Mouse (Mus musculus): ENCODE measurements around the gene Inafm2. TPM values are rescaled to one million over a fixed set of nuclear protein-coding genes. Genes with fewer than 3 reads are reported as not detected.

The Inafm2 gene
- polyA plus RNA-seq, 1 experiment from 2014 or later = 15.6 TPM

DNA sequence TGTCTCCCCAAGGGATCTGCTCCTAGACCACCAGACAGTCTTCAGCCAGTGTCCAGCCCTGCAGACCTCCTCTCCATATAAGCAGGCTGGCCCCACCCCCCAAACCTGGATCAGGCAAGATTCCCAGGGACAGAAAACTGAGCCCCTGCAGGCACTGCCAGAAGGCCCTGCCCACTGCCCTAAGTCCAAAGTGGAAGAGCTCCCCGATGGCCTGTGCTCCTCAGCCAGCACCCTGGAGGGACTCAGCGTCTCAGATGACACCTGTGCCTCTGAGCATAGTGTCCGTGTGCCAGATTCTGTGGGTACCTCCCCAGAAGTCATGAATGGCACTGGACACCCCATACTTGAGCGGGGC lies 46.7 kb downstream of the Inafm2 start:
- WGBS = 81% methylated on average over 4 of the region's 4 CpGs
- Histone ChIP-seq H3K9ac (no peak overlapping the region), H3K9me3 (replicated peaks) (no peaks in the 10 kb centered on the region), H3K4me3 (replicated peaks) (no peak overlapping the region), H3K4me1 (peaks cover 8% of the 10 kb centered on the region), H3K36me3 (no peaks in the 10 kb centered on the region), H3K27ac (no peak overlapping the region), H3K4me2 (no peak overlapping the region), H3K27me3 (peaks cover 21% of the 10 kb centered on the region; the same call in 1 of the 2 replicates)
- ATAC-seq (replicated peaks; ENCODE audit: low FRiP score) = no peak

DNA sequence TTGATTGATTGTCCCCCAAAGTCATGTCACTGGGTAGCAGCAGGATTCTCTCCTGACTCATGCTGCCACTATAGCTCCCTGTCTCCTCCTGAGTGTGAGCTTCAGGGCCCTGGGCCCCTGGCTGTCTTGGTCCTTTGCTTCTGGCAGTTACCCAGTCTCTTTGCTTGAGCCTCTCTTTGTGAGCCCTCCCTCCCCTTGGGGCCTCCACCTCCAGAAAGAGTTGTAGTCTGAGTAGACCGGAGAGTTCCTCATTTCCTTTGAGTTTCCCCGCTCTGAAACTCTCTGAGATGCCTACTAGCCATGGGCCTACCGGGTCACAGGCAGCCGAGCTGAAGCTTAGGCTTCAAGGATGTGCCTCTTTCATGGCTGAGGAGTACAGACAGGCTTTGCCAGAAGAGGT lies 48.1 kb downstream of the Inafm2 start:
- Histone ChIP-seq H3K27me3 (peaks cover 19% of the 10 kb centered on the region; the same call in 1 of the 2 replicates), H3K36me3 (no peaks in the 10 kb centered on the region), H3K4me1 (peaks cover 8% of the 10 kb centered on the region), H3K4me2 (no peak overlapping the region), H3K27ac (no peak overlapping the region), H3K4me3 (replicated peaks) (no peak overlapping the region), H3K9me3 (replicated peaks) (no peaks in the 10 kb centered on the region), H3K9ac (no peak overlapping the region)
- no peak for ATAC-seq (replicated peaks; ENCODE audit: low FRiP score)
- WGBS = 83% methylated on average over 4 of the region's 4 CpGs

Other genes with a start within 250 kb of the Inafm2 start
- gene Bmf, start 196.1 kb upstream of the Inafm2 start, polyA plus RNA-seq (2015; fragmentation: Nextera tagmentation; extraction: Ambion mirVana) = 7.6 and 8.2 TPM in 2 replicates
- gene Bub1b, start 147.5 kb upstream of the Inafm2 start, polyA plus RNA-seq (2015; fragmentation: Nextera tagmentation; extraction: Ambion mirVana) = 98.5 and 103 TPM in 2 replicates
- gene Pak6, start 82.5 kb upstream of the Inafm2 start, polyA plus RNA-seq (2015; fragmentation: Nextera tagmentation; extraction: Ambion mirVana) = 0.84 and 1.3 TPM in 2 replicates
- 0.28 and 0.39 TPM in 2 replicates for gene Ankrd63, start 41.8 kb upstream of the Inafm2 start, polyA plus RNA-seq (2015; fragmentation: Nextera tagmentation; extraction: Ambion mirVana)
- 1.5 and 1.9 TPM in 2 replicates for gene Plcb2, start 17.3 kb upstream of the Inafm2 start, polyA plus RNA-seq (2015; fragmentation: Nextera tagmentation; extraction: Ambion mirVana)
- 1.0 and 1.2 TPM in 2 replicates for gene Ccdc9b, start 16.9 kb downstream of the Inafm2 start, polyA plus RNA-seq (2015; fragmentation: Nextera tagmentation; extraction: Ambion mirVana)
- gene Phgr1, start 27.0 kb downstream of the Inafm2 start, polyA plus RNA-seq (2015; fragmentation: Nextera tagmentation; extraction: Ambion mirVana) = 1.1 TPM in 1 of 2 replicates, not detected in the other
- gene Disp2, start 34.0 kb downstream of the Inafm2 start, polyA plus RNA-seq (2015; fragmentation: Nextera tagmentation; extraction: Ambion mirVana) = 0.40 and 2.1 TPM in 2 replicates
- gene Knstrn, start 68.2 kb downstream of the Inafm2 start, polyA plus RNA-seq (2015; fragmentation: Nextera tagmentation; extraction: Ambion mirVana) = 120 and 124 TPM in 2 replicates
- gene Ivd, start 116.2 kb downstream of the Inafm2 start, polyA plus RNA-seq (2015; fragmentation: Nextera tagmentation; extraction: Ambion mirVana) = 71.6 and 82.8 TPM in 2 replicates
- gene Bahd1, start 154.6 kb downstream of the Inafm2 start, polyA plus RNA-seq (2015; fragmentation: Nextera tagmentation; extraction: Ambion mirVana) = 3.8 and 4.4 TPM in 2 replicates
- gene Chst14, start 180.7 kb downstream of the Inafm2 start, polyA plus RNA-seq (2015; fragmentation: Nextera tagmentation; extraction: Ambion mirVana) = 25.9 and 28.4 TPM in 2 replicates

Data from kidney, embryonic 15.5 days (tissue).